Mouse (Mus musculus) MEL-GATA-1-ER (cell line): ENCODE results near the gene Nrarp.

Experiments
- DNase-seq: peaks from one replicate; pipeline ENCODE4 v3.0.0-alpha.2; 2012; ENCODE audit warnings: low read depth; ENCODE audit errors: extremely low read depth

The Nrarp gene

DNA sequence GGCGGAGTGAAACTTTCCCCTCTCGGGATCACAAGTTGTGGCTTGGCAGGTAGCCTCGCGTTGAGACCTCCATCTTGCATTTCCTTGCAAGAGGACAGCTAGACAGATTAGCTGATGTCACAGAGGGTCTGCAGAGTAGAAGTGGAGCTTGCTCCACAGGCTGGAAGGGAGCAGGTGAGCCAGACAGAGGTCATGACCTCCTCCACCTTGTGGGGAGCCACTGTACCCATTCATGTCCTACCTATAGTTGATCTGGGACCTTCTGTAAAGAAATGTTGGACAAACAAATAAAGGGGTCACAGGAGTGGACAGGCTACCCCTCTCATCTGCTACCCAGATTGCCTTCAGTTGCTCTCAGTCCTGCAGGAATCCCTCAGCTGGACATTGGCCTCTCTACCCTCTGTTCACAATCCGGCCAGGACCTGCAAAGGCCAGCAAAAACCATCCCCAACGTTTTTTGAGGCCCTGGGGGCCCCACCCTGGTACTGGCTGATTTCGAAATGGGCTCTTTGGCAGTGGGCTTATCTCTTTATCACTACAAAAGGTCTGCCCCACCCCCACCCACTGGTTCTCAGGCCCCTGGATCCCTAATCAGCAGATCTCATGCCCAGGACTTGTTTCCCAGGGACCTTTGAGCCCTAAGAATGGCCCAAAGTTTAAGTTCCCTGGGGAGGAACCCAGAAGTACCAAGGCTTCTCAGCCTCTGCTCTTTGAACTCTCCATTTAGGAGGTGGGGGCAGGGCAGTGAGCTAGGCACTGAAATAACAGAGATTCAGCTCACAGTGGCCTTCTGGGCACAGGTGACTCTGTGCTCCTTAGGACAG, 5.5 kb upstream of the Nrarp start:
- no peak for DNase-seq

DNA sequence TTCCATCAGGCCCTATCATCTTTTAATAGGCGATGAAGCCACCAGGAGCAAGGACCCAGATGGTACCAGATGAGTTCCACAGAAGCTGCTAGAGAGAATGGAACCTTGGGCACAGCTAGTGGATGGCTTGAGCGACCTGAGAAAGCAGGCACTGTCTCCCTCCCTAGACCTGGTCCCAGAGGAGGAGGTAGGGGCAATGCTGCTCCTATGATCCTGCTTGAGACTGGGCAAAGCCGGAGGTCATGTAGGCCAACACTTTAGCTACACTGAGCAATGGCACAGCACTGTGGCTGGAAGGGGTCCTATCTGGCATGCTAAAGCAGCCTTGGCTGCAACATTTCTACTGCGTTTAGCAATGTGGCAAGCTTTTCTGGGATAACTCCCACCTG, 4.9 kb upstream of the Nrarp start:
- DNase-seq: no peak

DNA sequence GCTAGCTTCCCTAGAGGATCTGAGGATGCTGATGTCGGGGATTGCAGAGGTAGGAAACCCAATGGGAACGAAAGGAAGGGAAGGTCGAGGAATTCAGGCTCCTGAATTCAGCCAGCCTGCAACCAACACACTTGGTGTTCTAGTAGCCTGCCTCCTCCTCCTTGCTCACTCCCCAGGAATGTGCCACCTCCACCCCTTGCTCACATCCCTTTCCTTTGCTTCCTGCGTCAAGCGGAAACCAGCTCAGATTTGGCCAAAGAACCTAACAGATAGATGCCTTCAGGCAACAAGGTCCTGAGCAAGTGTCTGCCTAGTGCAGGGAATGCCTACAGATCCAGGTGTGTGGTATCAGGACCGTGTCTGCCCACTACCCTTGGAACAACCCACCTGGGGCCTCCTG, 4.0 kb upstream of the Nrarp start:
- no peak for DNase-seq

- no peak for DNase-seq
Observed at GRCm38 (mm10) chr2:25177076-25177475, 3.5 kb upstream of the Nrarp start.

- no peak for DNase-seq
Observed at GRCm38 (mm10) chr2:25177685-25178084, 2.9 kb upstream of the Nrarp start.

DNA sequence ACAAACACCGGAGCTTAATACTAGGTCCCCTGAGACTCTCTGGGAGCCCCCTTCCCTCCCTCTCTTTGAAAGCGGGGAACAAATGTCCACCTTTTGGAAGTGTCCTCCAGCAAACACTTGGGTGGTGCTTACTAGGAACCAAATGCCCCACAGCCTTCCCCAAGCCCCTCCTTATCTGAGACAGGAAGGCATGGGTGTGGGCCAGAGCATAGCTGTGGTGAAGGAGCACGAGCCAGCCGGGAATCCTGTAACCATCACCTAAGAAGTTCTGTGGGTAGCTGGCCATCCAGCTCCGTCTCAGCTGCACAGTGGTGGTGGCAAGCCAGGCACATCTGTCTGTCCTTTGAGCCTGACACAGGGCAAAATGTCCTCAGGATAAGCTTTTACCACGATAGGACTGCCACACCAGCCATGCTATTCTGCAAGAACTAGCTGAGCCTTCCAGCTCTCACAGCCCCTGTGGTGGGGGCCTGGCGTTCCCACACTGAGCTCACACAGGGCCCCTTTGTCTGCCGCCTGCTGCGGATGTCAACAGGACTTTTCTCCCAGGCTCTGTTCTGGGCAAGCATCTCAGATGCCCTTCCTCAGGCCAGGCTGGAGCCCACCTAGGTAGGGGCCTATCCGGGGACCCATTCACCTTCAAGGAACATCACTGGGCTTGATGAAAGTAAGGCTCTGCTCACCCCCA, 2.1 kb upstream of the Nrarp start:
- no peak for DNase-seq

DNA sequence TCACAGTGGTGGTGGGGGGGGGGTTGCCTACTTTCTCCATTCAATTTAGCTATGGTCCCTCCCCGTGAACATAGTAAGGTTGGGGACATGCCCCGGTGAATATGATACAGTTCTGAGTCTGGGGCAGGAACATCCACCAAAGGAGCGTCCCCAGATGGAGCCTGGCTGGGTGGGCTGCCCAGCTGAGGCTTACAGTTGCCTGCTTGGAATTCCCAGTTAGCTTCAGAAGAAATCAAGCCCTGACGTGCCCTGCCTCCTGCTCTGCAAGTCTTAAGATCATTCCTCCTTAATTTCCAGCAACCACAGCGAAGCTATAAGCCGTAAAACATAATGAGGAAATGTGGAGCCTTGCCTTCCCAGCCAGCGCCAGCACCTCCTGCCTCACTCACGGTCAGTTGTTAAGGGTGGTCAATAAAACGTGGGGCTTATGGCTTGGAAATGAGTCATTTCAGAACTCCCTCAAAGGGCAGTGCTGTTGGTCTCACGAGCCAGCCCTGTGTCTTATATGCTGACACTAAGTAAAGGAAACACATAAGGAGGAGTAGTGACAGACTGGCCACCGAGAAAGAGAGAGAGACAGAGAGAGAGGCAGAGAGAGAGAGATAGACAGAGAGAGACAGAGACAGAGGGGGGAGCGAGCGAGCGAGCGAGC, 866 bp upstream of the Nrarp start:
- DNase-seq: no peak

DNA sequence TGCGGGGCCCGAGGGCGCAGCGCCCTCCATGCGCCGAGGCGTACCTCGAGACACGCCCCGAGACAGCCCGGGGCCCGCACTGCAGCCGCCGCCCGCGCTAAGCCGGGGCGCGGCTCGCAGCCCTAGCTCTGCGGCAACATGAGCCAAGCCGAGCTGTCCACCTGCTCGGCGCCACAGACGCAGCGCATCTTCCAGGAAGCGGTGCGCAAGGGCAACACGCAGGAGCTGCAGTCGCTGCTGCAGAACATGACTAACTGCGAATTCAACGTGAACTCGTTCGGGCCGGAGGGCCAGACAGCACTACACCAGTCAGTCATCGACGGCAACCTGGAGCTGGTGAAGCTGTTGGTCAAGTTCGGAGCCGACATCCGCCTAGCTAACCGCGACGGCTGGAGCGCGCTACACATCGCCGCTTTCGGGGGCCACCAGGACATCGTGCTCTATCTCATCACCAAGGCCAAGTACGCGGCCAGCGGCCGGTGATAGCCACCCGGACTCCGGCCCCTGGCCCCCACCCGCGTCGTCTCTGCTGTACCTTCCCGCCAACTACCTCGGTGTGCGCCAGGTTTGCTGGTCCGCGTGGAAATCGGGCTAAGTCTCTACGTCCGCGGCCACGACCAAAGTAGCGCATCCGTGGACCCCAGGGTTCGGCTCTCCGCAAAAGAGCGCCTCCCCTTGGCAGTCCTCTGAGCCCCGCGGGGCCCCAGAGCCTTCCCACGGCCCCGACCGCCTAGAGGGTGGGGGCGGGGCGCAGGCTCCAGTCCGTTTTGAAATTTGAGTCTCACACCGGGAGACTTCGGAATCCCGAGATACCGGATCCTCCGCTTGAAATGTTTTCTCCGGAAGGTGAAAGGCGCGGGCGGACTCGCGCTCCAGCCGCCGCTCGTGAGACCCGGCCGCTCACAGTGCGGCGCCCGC, 674 bp downstream of the Nrarp start:
- DNase-seq: no peak

DNA sequence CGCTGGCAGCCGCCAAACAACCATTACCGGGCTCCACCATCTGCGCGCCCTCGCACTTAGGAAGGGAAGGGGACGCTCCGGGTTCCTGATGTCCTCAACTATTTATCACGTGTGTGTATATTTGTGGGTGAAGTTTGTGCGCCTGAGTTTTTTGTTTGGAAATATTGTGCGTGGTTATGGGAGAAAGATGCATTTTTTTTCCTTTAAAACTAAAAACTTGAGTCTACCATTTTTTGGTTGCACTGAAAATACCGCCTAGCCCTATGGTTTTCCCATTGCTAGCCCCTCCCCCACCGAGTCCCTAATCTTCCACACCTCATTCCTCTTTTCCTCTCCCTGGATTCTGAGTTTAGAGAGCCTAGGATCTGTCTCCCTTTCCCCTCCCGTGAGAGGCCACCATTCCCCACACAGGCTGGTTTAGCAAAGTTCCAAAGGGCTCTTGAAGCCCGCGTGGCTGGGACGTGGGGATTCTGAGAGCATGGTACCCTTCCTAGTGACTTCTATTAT, 1.4 kb downstream of the Nrarp start:
- no peak for DNase-seq

- DNase-seq: peak; percentile 46
Observed at GRCm38 (mm10) chr2:25182664-25183063, 2.1 kb downstream of the Nrarp start.

GRCm38 (mm10) chr2:25183336-25183735, 2.8 kb downstream of the Nrarp start:
- DNase-seq: no peak

- DNase-seq: no peak
Observed at GRCm38 (mm10) chr2:25184496-25184895, 3.9 kb downstream of the Nrarp start.

GRCm38 (mm10) chr2:25185625-25186574, 5.3 kb downstream of the Nrarp start:
- DNase-seq: no peak

DNA sequence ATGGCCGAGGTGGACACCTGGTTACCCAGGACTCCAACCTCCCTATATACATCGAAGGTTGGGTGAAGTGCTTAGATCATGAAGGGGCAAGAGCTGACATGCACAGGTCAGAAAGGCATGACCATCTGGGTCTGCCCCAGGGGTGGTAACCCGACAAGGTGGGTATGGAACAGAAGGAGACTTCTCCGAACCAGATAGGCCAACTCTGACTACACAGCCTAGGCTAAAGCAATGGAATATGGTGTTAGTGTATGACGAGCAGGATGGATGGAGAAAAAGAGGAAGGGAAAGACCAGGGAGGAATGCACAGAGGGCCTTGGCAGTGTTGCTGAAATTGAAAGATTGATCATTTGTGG, 6.0 kb downstream of the Nrarp start:
- no peak for DNase-seq

DNA sequence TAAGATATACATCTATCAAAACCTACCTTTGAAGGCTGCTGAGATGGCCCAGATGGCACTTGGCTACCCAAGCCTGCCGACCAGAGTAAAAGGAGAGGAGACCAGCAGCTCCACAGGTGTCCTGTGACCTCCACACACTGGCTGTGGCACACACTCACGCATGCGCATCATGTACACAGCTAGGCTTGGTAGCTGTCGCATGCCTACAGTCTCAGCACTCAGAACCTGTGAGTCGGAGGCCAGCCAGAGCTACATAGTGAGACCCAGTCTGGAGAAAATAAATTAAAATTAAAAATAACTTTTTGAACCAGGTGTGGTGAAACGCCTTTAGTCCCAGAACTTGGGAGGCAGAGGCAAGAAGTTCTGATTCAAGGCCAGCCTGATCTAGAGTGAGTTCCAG, 7.3 kb downstream of the Nrarp start:
- no peak for DNase-seq

DNA sequence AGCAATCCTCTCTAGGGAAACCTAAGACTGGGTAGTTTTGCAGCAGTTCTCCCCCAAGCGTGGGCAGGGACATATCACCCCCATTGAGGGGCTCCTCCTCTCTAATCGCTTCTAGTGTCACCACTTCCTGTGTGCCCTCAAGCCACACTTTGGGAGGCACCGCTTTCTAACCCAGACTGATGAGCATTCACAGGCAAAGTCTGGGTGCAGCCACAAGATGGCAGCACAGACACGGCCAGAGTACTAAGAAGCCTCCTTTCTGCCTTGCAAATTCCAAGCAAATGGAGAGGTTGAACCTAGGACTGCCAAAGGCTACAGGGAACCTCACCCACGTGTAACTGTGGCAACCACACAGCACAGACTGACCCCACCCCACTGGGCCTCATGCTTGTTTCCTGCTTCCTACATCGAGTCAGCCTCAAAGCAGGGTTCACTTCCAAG, 12.8 kb downstream of the Nrarp start:
- peak; percentile 90 for DNase-seq

GRCm38 (mm10) chr2:25194006-25194405, 13.4 kb downstream of the Nrarp start:
- no peak for DNase-seq

DNA sequence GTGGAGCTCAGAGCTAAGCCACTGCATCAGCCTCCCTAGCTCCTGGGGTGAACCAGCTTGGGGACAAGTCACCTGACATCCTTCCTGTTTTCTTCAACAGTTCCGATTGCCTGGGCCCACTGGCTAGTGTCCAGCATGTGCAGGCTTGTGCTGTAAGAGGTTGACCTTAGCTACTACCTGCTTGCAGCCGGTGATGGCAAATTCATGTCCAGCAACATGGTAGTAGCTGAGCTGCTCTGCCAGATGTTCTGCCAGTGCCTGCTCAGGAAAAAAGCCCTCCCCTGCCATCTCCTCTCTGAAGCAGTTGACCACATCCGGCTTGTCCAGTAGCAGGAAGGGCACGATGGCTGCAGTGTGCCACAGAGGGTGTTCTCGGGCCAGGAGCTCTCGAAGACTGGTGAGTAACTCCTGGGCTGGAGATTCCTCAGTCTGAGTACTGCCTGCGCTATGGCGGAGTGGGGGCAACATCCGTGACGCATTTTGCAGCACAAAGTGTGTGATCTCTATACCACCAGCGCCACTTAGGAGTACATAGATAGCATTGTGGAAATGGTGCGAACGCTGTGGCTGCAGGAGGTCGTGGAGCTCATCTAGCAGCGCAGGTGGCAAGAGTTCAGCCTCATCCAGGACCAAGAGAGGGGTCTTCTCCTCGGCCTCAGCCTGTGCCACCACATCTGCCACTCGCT, 14.1 kb downstream of the Nrarp start:
- DNase-seq: no peak
